Comparison of ENCODE assay signal across 8 mouse cellular contexts in genomic region chr13:23561883-23562659, GRCm38 (mm10). TPM values are rescaled to one million over a fixed set of nuclear protein-coding genes. Genes with fewer than 3 reads are reported as not detected.
A peak's percentile ranks its signal among the peaks of the same experiment; 100 is the strongest.
DNase-seq lines count a peak whose midpoint lies in the region; ATAC-seq and TF ChIP-seq lines count a peak whose summit lies in the region.
"Not testable (repeated sequence)": the region's sequence is repeated elsewhere in the genome, so short reads cannot be mapped to it uniquely, and the experiment has no call there.

TSS of gene Hist1h3e (minus strand) at chr13:23562369.

- WGBS in hindbrain, embryonic 10.5 days = under 1% methylated on average over 67 of the region's 67 CpGs
- WGBS in lung, postnatal 0 days = under 1% methylated on average over 42 of the region's 67 CpGs

- peak; percentile 92 for ATAC-seq in frontal cortex, adult (ENCODE audit: low TSS enrichment)
- ATAC-seq in lung, postnatal 0 days = peak; percentile 90

- peak; percentile 99 for DNase-seq in MEL-GATA-1-ER (ENCODE audit: extremely low read depth, low read depth)
- DNase-seq in cerebellum, adult 9-10 months = peak; percentile 96
- peak; percentile 93 for DNase-seq in hindbrain, embryonic 10.5 days (ENCODE audit: low spot score)
- DNase-seq in layer of hippocampus, adult 9-11 months = peak; percentile 97
- peak; percentile 99 for DNase-seq in lung, postnatal 0 days (ENCODE audit: low spot score)
- DNase-seq in ovary, postnatal 14 days (ENCODE audit: low spot score) = peak; percentile 92
- DNase-seq in thymus, postnatal 14 days = peak; percentile 90

- not testable (repeated sequence) for H3K27me3 ChIP-seq in hindbrain, embryonic 10.5 days (ENCODE audit: insufficient read depth, poor library complexity, severe bottlenecking); lung, postnatal 0 days (replicated peaks; ENCODE audit: insufficient read depth, low read length)

- TF ChIP-seq EP300 in lung, postnatal 0 days (IDR thresholded peaks at IDR 0.05) = not testable (repeated sequence)

- H3K27ac ChIP-seq in hindbrain, embryonic 10.5 days = peak within 1 kb of the TSS; percentile 98
- peak within 1 kb of the TSS; percentile 91 for H3K27ac ChIP-seq in lung, postnatal 0 days (ENCODE audit: low read length)

- H3K36me3 ChIP-seq in hindbrain, embryonic 10.5 days; lung, postnatal 0 days (ENCODE audit: insufficient read depth, low read length): not testable (repeated sequence)

- not testable (repeated sequence) for H3K9me3 ChIP-seq in hindbrain, embryonic 10.5 days; lung, postnatal 0 days (ENCODE audit: low read length)

- not testable (repeated sequence) for H3K4me1 ChIP-seq in hindbrain, embryonic 10.5 days (replicated peaks); lung, postnatal 0 days (ENCODE audit: insufficient read depth, low read depth, low read length)

- peak within 1 kb of the TSS; percentile 51 for H3K9ac ChIP-seq in lung, postnatal 0 days (replicated peaks; ENCODE audit: low read depth)

- H3K4me2 ChIP-seq in lung, postnatal 0 days (replicated peaks; ENCODE audit: low read depth, low read length) = peak within 1 kb of the TSS; percentile 70

- peak within 1 kb of the TSS; percentile 54 for H3K4me3 ChIP-seq in hindbrain, embryonic 10.5 days
- H3K4me3 ChIP-seq in lung, postnatal 0 days (ENCODE audit: low read depth, low read length) = peak within 1 kb of the TSS; percentile 38

- TF ChIP-seq CTCF in lung, postnatal 0 days (IDR thresholded peaks at IDR 0.05) = 0 out of 2 replicates have a peak, but pooled peaks have one; percentile 17

RNA-seq across cellular contexts. Expression of gene Hist1h3e, which starts in this region (rescaled TPM):
- polyA plus RNA-seq in hindbrain, embryonic 10.5 days (2016; fragmentation: Nextera tagmentation; extraction: Ambion mirVana) = 5.3 and 5.6 TPM in 2 replicates
- 1.6 and 1.7 TPM in 2 replicates for polyA plus RNA-seq in lung, postnatal 0 days (2015; fragmentation: Nextera tagmentation; extraction: Ambion mirVana)

Comparison
In these comparisons a context has a peak if more than half of its experiments do, and no peak if none do; other contexts are left out.
1. Peak in every context shown above with its lines: DNase-seq, ATAC-seq, H3K4me3 ChIP-seq and H3K27ac ChIP-seq.